Mouse (Mus musculus): ENCODE data around the gene Adprhl1. TPM values are rescaled to one million over a fixed set of nuclear protein-coding genes. Genes with fewer than 3 reads are reported as not detected.

Adprhl1 gene
- total RNA-seq (2012; rRNA removed): not detected in 2 replicates
- not detected in 2 replicates for total RNA-seq (2014; rRNA removed)
- not detected in 2 replicates for polyA plus RNA-seq (2012; ENCODE audit: insufficient read length, low read depth)

DNA sequence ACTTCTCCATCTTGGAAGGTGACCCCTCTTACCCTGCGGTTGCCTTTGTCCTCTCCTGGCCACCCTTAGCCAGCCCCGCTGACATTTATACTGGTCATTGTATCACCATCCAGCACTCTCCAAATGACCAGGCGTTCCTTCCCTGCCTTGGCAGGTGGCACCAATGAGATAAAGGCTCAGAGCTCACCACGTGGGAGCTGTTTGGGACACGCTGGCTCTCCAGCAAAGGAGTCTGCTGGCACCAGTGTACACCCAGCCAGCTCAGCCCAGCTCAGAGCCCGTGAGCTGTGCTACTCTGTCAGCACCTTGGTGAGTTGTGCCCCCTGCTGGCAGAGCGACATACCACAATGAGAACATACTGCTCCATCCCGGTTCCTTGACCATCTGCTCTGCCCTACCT, at the start of gene Adprhl1:
TSS of gene Adprhl1 (minus strand) at position 144 of the 400 bp plus-strand sequence.
- H3K9ac ChIP-seq (ENCODE audit: insufficient read depth, low read depth): no peak within 1 kb of the TSS
- peaks cover 22 to 40% of the 10 kb centered on the region in 2 experiments for H3K36me3 ChIP-seq (replicated peaks in 1 of 2; ENCODE audit: control insufficient read depth in 1 of 2, insufficient read depth in 1 of 2, low read length in 1 of 2)
- H3K27me3 ChIP-seq (replicated peaks): peaks cover 34% of the 10 kb centered on the region
- H3K9me3 ChIP-seq (replicated peaks; ENCODE audit: low read length): no peaks in the 10 kb centered on the region
- H3K4me1 ChIP-seq (ENCODE audit: control insufficient read depth in 1 of 2, insufficient read depth in 2 of 2): peaks cover 0 to 7% of the 10 kb centered on the region in 2 experiments; a peak in 1 of 4 replicates
- in situ Hi-C loops (cut with MboI; ENCODE audit: low pct_ligation_motif_present, low pct_unique_long_range_greater_than_20kb, low sequenced_read_pairs): no loop called here
- peak; percentile 95 for TF ChIP-seq RAD21 (IDR thresholded peaks at IDR 0.05; ENCODE audit: low read depth, low read length)
- TF ChIP-seq JUND (conservative IDR thresholded peaks at IDR 0.05; ENCODE audit: low read depth, low read length): no peak
- TF ChIP-seq CHD1 (IDR thresholded peaks at IDR 0.05; ENCODE audit: low read depth, low read length): no peak
- peak; percentile 18; the same call in 1 of the 2 replicates for TF ChIP-seq BHLHE40 (IDR thresholded peaks at IDR 0.05; ENCODE audit: low read depth, low read length)
- peak; percentile 35; the same call in 1 of the 2 replicates for TF ChIP-seq IRF4 (IDR thresholded peaks at IDR 0.05; ENCODE audit: low read depth, low read length)
- peak; percentile 94 for TF ChIP-seq SMC3 (IDR thresholded peaks at IDR 0.05; ENCODE audit: low read depth, low read length)
- TF ChIP-seq E2F4 (IDR thresholded peaks at IDR 0.05; ENCODE audit: insufficient replicate concordance, low read depth, low read length): no peak
- TF ChIP-seq CTCF (conservative IDR thresholded peaks at IDR 0.05 in 1 of 2, IDR thresholded peaks at IDR 0.05 in 1 of 2; ENCODE audit: low read depth in 2 of 2, low read length in 2 of 2): peak; percentile 78 to 93
- peak; percentile 59 for TF ChIP-seq ZC3H11A (IDR thresholded peaks at IDR 0.05; ENCODE audit: low read depth, low read length)
- no peak within 1 kb of the TSS for H3K4me2 ChIP-seq (ENCODE audit: insufficient read depth, low read depth, poor library complexity, severe bottlenecking)
- H3K4me3 ChIP-seq (replicated peaks in 1 of 3; ENCODE audit: low read depth in 2 of 3, low read length in 2 of 3, poor library complexity in 1 of 3): no peak within 1 kb of the TSS
- DNase-seq (ENCODE audit: extremely low read depth): peak; percentile 66
- no peaks in the 10 kb centered on the region for H3K79me2 ChIP-seq (replicated peaks; ENCODE audit: control insufficient read depth, extremely low read depth, insufficient read depth, poor library complexity, severe bottlenecking)
- H3K27ac ChIP-seq (ENCODE audit: insufficient read depth, low read depth): no peak within 1 kb of the TSS
- dilution Hi-C loops (cut with MboI; ENCODE audit: extremely low pct_ligation_motif_present, extremely low pct_unique_long_range_greater_than_20kb, low sequenced_read_pairs): no loop called here

DNA sequence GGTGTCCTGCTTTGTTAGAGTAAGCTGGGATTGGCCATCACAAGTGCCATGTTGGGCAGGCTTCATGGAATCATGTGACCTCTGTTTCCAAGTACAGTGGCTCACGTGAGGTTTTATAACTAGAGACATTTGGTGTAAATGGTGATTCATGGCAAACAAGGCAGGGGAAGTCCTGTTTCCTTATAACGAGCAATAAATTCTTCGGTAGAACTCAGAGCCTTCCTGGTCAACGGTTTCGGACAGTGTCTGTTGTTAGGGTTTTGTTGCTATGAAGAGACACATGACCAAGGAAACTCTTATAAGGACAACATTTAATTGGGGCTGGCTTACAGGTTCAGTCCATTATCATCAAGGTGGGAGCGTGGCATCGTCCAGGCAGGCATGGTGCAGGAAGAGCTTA, 47.1 kb upstream of the Adprhl1 start:
- Histone ChIP-seq H3K27ac (ENCODE audit: insufficient read depth, low read depth) (no peak overlapping the region), H3K4me2 (ENCODE audit: insufficient read depth, low read depth, poor library complexity, severe bottlenecking) (no peak overlapping the region), H3K27me3 (replicated peaks) (no peaks in the 10 kb centered on the region), H3K79me2 (replicated peaks; ENCODE audit: control insufficient read depth, extremely low read depth, insufficient read depth, poor library complexity, severe bottlenecking) (no peaks in the 10 kb centered on the region), H3K4me1 (ENCODE audit: control insufficient read depth in 1 of 2, insufficient read depth in 2 of 2) (no peaks in the 10 kb centered on the region), H3K9ac (ENCODE audit: insufficient read depth, low read depth) (no peak overlapping the region), H3K9me3 (replicated peaks; ENCODE audit: low read length) (peaks cover 9% of the 10 kb centered on the region), H3K4me3 (replicated peaks in 1 of 3; ENCODE audit: low read depth in 2 of 3, low read length in 2 of 3, poor library complexity in 1 of 3) (no peak overlapping the region), H3K36me3 (replicated peaks in 1 of 2; ENCODE audit: control insufficient read depth in 1 of 2, insufficient read depth in 1 of 2, low read length in 1 of 2) (peaks cover 36 to 63% of the 10 kb centered on the region in 2 experiments)
- TF ChIP-seq USF1 (IDR thresholded peaks at IDR 0.05; ENCODE audit: low read depth, low read length) (no peak), ELF1 (IDR thresholded peaks at IDR 0.05; ENCODE audit: low read depth, low read length) (no peak), ZMIZ1 (IDR thresholded peaks at IDR 0.05; ENCODE audit: low read depth, low read length) (no peak), CHD1 (IDR thresholded peaks at IDR 0.05; ENCODE audit: low read depth, low read length) (no peak), HCFC1 (IDR thresholded peaks at IDR 0.05; ENCODE audit: low read depth, low read length) (no peak), NELFE (IDR thresholded peaks at IDR 0.05; ENCODE audit: low read depth, low read length) (no peak), UBTF (IDR thresholded peaks at IDR 0.05; ENCODE audit: low read depth, low read length) (no peak), POLR2AphosphoS2 (IDR thresholded peaks at IDR 0.05; ENCODE audit: low read depth, low read length) (no peak)
- no peak for DNase-seq (ENCODE audit: extremely low read depth)
- in situ Hi-C loops (cut with MboI; ENCODE audit: low pct_ligation_motif_present, low pct_unique_long_range_greater_than_20kb, low sequenced_read_pairs) (no loop called here), dilution Hi-C loops (cut with MboI; ENCODE audit: extremely low pct_ligation_motif_present, extremely low pct_unique_long_range_greater_than_20kb, low sequenced_read_pairs) (no loop called here)

Data from CH12.LX (cell line).